Mouse (Mus musculus): ENCODE results near the gene Psmc5. TPM values are rescaled to one million over a fixed set of nuclear protein-coding genes. Genes with fewer than 3 reads are reported as not detected.
A peak's percentile ranks its signal among the peaks of the same experiment; 100 is the strongest.

The Psmc5 gene
- polyA plus RNA-seq (2012; rRNA removed): 10.2 and 19.4 TPM in 2 replicates

DNA sequence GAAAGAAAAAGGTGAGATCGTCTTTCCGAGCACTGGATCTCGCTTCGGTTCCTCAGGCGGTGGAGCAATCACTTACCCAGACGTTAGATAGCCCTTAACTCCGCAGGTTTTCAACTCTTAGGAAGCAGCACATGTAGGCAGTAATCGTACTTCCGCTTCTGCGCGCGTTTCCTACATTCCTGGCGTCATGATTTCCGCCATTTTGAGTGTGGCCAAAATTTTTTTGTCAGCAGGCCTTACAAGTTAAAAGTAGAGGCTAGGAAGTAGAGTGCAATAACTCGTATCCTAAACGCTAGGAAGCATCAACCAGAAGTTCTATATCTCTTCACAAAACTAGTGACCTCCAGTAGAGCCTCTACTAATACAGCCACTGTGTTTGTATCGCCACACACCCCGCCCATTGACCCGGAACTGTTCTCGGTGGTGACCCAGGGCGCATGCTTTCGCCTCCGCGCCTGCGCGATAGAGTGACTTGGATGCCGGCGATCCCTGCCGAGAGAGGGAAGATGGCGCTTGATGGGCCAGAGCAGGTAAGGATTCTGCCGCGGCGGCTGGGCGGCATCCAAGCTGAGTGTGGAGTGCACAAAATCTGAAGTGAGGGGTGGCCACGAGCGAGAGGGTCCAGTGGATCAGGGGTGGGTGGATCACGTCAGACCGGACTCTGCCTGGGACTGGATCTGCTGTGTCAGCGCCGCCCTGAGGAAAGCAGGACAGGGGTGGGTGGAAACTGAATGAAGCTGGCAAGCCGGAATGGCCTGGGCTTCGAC, at the start of gene Psmc5, which contains the start of gene Ftsj3:
TSS of gene Psmc5 (plus strand) at position 470 of the 767 bp plus-strand sequence.
TSS of gene Ftsj3 (minus strand) at position 395 of the 767 bp plus-strand sequence.
- WGBS: under 1% methylated on average over 42 of the region's 42 CpGs
- Histone ChIP-seq H3K4me3 (ENCODE audit: low read depth, low read length) (peak within 1 kb of the TSS; percentile 77), H3K4me1 (ENCODE audit: control insufficient read depth, insufficient read depth, insufficient read length, low read length) (peaks cover 6% of the 10 kb centered on the region; the same call in 1 of the 2 replicates), H3K36me3 (ENCODE audit: control insufficient read depth, insufficient read depth, low read length) (peaks cover 27% of the 10 kb centered on the region), H3K27me3 (ENCODE audit: control insufficient read depth, insufficient read depth, low read length) (no peaks in the 10 kb centered on the region), H3K27ac (ENCODE audit: insufficient read depth, low read depth, low read length) (peak within 1 kb of the TSS; percentile 75)
- TF ChIP-seq CTCF (IDR thresholded peaks at IDR 0.05; ENCODE audit: extremely low read depth, insufficient read length, insufficient replicate concordance, low read depth, low read length) (peak; percentile 28; the same call in 1 of the 2 replicates), POLR2A (IDR thresholded peaks at IDR 0.05; ENCODE audit: low read depth, low read length) (peak; percentile 45; the same call in 1 of the 2 replicates)

- H3K4me3 ChIP-seq (ENCODE audit: low read depth, low read length): no peak overlapping the region
- peaks cover 6% of the 10 kb centered on the region; the same call in 1 of the 2 replicates for H3K4me1 ChIP-seq (ENCODE audit: control insufficient read depth, insufficient read depth, insufficient read length, low read length)
- peaks cover 35% of the 10 kb centered on the region for H3K36me3 ChIP-seq (ENCODE audit: control insufficient read depth, insufficient read depth, low read length)
- no peak overlapping the region for H3K27ac ChIP-seq (ENCODE audit: insufficient read depth, low read depth, low read length)
- no peaks in the 10 kb centered on the region for H3K27me3 ChIP-seq (ENCODE audit: control insufficient read depth, insufficient read depth, low read length)
- WGBS: 81% methylated on average over 8 of the region's 8 CpGs
- no peak for TF ChIP-seq POLR2A (IDR thresholded peaks at IDR 0.05; ENCODE audit: low read depth, low read length)
- no peak for TF ChIP-seq CTCF (IDR thresholded peaks at IDR 0.05; ENCODE audit: extremely low read depth, insufficient read length, insufficient replicate concordance, low read depth, low read length)
Measured at GRCm38 (mm10) chr11:106212771-106213170, 43.2 kb upstream of the Psmc5 start.

GRCm38 (mm10) chr11:106214856-106215255, 41.1 kb upstream of the Psmc5 start:
- Histone ChIP-seq H3K27ac (ENCODE audit: insufficient read depth, low read depth, low read length) (no peak overlapping the region), H3K4me1 (ENCODE audit: control insufficient read depth, insufficient read depth, insufficient read length, low read length) (peaks cover 6% of the 10 kb centered on the region; the same call in 1 of the 2 replicates), H3K27me3 (ENCODE audit: control insufficient read depth, insufficient read depth, low read length) (no peaks in the 10 kb centered on the region), H3K4me3 (ENCODE audit: low read depth, low read length) (no peak overlapping the region), H3K36me3 (ENCODE audit: control insufficient read depth, insufficient read depth, low read length) (peaks cover 20% of the 10 kb centered on the region)
- 67% methylated on average over 5 of the region's 5 CpGs for WGBS
- no peak for TF ChIP-seq CTCF (IDR thresholded peaks at IDR 0.05; ENCODE audit: extremely low read depth, insufficient read length, insufficient replicate concordance, low read depth, low read length)
- TF ChIP-seq POLR2A (IDR thresholded peaks at IDR 0.05; ENCODE audit: low read depth, low read length): no peak

- Histone ChIP-seq H3K36me3 (ENCODE audit: control insufficient read depth, insufficient read depth, low read length) (peaks cover 15% of the 10 kb centered on the region), H3K4me3 (ENCODE audit: low read depth, low read length) (no peak overlapping the region), H3K4me1 (ENCODE audit: control insufficient read depth, insufficient read depth, insufficient read length, low read length) (peaks cover 6% of the 10 kb centered on the region; the same call in 1 of the 2 replicates), H3K27me3 (ENCODE audit: control insufficient read depth, insufficient read depth, low read length) (no peaks in the 10 kb centered on the region), H3K27ac (ENCODE audit: insufficient read depth, low read depth, low read length) (peak overlapping the region; percentile 67)
- 5% methylated on average over 7 of the region's 7 CpGs for WGBS
- TF ChIP-seq CTCF (IDR thresholded peaks at IDR 0.05; ENCODE audit: extremely low read depth, insufficient read length, insufficient replicate concordance, low read depth, low read length) (no peak), POLR2A (IDR thresholded peaks at IDR 0.05; ENCODE audit: low read depth, low read length) (no peak)
Measured at GRCm38 (mm10) chr11:106215450-106215859, 40.5 kb upstream of the Psmc5 start.

DNA sequence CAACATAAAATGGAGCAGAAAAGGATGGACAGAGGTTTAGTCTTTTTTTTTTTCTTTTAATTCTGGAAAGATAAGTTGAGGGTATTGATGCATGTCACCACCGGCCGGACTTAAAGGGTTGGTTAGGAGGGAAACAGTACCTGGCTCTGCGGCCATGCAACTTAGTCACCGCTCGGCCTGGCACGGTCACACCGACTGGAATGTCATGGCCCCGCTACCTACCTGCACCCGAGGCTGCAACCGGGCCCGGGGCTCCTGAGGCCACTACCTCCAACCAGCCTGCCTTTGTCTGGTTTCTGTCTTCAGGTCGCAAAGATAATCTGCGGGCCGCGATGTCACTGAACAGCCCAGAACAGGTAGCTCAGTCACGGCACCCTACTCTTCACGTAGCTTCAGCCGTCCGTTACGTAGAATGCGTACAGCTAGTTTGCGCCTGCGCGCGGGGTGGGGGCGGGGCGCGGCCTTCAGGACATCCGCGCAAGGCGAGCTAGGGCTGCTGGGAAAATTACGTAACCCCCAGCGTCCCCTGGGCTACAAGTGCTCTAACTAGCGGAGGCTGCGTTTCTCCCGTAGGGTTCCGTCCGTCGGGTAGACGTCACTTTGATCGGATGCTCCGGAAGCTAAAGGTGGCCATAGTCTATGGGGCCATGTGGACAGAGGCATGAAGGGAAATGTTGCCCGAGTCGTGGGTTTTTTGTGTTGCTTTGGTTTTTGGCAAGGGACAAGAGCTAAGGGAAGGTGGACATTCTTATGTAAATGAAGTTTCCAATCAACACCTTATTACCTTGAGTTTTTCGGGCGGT, 39.8 kb upstream of the Psmc5 start, which contains the start of gene Ccdc47:
TSS of gene Ccdc47 (minus strand) at position 418 of the 803 bp plus-strand sequence.
- TF ChIP-seq CTCF (IDR thresholded peaks at IDR 0.05; ENCODE audit: extremely low read depth, insufficient read length, insufficient replicate concordance, low read depth, low read length) (no peak), POLR2A (IDR thresholded peaks at IDR 0.05; ENCODE audit: low read depth, low read length) (peak; percentile 62)
- under 1% methylated on average over 46 of the region's 46 CpGs for WGBS
- peaks cover 10% of the 10 kb centered on the region for H3K36me3 ChIP-seq (ENCODE audit: control insufficient read depth, insufficient read depth, low read length)

DNA sequence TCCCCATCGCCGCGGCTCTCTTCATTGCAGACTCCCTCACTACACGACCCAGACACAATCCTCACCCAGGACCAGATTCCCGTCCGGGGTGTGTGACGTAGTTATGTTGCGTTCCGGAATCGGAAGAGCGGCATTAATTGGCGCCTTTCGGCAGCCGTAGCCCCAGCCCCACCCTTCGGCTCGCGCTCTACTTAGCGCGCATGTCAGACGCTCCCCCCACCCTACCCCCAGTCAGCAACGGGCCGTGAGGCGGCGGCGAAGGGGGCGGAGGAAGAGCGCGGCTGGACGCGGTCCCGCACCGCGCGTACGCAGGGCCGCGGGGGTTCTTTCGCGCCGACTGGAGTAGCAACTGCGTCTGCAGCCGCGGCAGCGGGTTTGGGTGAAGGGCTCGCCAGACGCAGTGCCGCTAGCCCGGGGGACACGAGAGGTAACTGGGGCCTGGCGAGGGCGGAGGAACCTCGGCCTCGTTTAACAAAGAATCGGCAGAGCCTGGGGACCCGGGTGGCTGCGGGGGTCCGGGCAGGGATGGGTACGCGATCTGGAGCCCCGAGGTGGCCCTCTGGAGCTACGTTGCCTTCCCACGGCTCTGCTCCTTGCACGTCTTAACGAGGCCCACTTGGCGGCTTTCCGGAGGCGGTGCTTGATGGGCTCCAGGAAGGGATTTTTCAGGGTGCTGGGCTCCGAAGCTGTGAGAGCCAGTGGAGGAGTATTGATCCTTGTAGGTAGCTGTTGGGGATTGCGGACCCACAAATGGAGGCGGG, 39.0 kb upstream of the Psmc5 start, which contains the start of gene Ddx42:
TSS of gene Ddx42 (plus strand) at position 197 of the 761 bp plus-strand sequence.
- under 1% methylated on average over 70 of the region's 70 CpGs for WGBS
- TF ChIP-seq POLR2A (IDR thresholded peaks at IDR 0.05; ENCODE audit: low read depth, low read length) (peak; percentile 71; the same call in 1 of the 2 replicates), CTCF (IDR thresholded peaks at IDR 0.05; ENCODE audit: extremely low read depth, insufficient read length, insufficient replicate concordance, low read depth, low read length) (no peak)

More for the DNA sequence above, 39.8 kb upstream of the Psmc5 start, which contains the start of gene Ccdc47:
- Histone ChIP-seq H3K4me1 (ENCODE audit: control insufficient read depth, insufficient read depth, insufficient read length, low read length) (peaks cover 6% of the 10 kb centered on the region; the same call in 1 of the 2 replicates), H3K27me3 (ENCODE audit: control insufficient read depth, insufficient read depth, low read length) (no peaks in the 10 kb centered on the region), H3K4me3 (ENCODE audit: low read depth, low read length) (peak within 1 kb of the TSS; percentile 99), H3K27ac (ENCODE audit: insufficient read depth, low read depth, low read length) (peak within 1 kb of the TSS; percentile 99)

More for the DNA sequence above, 39.0 kb upstream of the Psmc5 start, which contains the start of gene Ddx42:
- Histone ChIP-seq H3K27me3 (ENCODE audit: control insufficient read depth, insufficient read depth, low read length) (no peaks in the 10 kb centered on the region), H3K27ac (ENCODE audit: insufficient read depth, low read depth, low read length) (peak within 1 kb of the TSS; percentile 99), H3K4me1 (ENCODE audit: control insufficient read depth, insufficient read depth, insufficient read length, low read length) (peaks cover 6% of the 10 kb centered on the region; the same call in 1 of the 2 replicates), H3K36me3 (ENCODE audit: control insufficient read depth, insufficient read depth, low read length) (peaks cover 6% of the 10 kb centered on the region), H3K4me3 (ENCODE audit: low read depth, low read length) (peak within 1 kb of the TSS; percentile 99)
